Mouse (Mus musculus) right cerebral cortex, postnatal 25 days (tissue): ENCODE measurements at regions not wholly inside any gene's neighbourhood (a gene's known extent, or its start where the extent isn't known, plus 50 kb on each side); places are given as distances from the start of the nearest gene placed in this dataset.

Experiments used
- DNase-seq: peaks from one replicate; pipeline ENCODE4 v3.0.0; 2022

- DNase-seq = no peak
These were observed 114.4 kb downstream of the H2afy start for GRCm38 (mm10) chr13:56021716-56022115.

DNA sequence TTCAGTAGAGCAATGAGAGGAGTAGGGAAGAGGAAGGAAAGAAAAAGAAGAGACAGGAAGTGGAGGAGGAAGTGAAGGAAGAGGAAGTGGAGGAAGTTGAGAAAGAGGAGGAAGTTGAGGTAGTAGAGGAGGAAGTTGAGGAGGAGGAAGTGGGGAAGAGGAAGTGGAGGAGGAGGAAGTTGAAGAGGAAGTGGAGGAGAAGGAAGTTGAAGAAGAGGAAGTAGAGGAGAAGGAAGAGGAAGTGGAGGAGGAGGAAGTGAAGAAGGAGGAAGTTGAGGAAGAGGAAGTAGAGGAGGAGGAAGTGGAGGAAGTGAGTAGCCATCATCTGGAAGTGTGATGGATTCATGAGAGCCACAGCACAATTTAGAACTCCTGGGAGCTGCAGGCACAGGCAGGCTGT, 122.2 kb downstream of the H2afy start:
- no peak for DNase-seq

DNA sequence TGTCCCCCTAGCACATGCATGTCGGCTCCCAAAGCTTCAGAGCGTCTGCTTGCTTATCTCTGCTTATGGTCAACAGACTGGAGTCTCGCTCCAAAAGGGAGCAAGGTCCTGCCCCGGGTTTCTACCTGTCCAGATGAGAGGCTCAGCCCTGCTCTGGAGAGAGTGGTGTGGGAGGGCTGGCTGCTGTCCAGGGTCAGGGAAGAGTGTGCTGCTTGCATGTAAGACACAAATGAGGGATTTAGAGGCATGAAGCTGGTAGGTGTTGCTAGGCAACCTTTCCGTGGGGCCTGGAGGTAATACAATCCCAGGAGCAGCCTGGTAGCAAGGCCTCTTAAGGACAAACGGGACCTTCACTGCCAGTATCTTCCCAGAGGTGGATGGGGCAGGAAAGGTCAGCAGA, 125.7 kb downstream of the H2afy start:
- DNase-seq = no peak

DNA sequence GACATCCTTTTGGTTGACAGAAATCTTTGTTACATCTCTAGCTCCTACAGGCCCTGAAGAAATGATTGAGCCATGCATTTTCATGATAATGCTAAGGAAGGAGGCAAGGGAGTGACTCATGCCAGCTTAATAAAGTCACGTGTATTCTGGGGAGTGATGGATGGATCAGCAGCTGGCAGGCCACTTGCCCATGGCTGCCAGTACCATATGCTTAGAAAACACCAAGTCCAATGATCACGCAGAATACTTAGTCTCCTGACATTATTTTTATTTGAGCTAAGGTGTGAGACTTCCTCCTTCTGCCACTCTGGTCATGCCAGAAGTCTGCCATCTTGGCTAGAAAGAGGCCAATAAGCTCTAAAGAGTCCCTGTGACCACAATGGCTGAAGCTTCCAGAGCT, 129.3 kb downstream of the H2afy start:
- no peak for DNase-seq

- no peak for DNase-seq
These were observed 130.4 kb downstream of the H2afy start for GRCm38 (mm10) chr13:56005746-56006145.

DNA sequence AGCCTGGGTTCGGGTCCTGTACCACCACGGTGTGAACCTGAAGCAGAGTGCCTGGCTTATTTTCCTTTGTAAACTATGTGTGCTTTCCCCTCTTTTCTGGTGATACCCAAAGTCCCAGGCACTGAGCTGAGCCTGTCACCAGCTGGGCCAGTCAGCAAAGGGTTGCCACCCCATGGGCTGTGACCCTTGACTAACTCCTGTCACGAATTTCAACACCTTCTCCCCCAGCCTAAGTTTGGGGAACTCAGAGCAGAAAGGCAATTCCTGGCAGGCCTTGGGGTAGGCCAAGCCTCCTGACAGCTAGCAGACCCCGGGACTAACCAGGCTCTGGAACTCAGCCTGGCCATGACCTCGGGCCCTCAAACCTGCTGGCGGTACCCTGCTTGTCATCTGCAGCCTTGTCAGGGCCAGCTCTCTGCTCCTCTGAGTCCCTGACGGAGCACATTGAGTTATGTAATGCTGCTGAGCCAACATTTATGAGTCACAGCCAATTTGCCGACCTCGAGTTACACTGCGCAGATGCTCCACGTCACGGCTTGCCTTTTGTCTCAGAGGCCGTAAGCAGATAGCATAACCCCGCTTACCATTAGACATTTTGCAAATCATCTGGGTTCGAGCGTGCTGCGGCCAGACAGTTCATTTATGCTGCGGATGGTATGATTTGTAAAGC, 132.3 kb downstream of the H2afy start:
- DNase-seq = peak; percentile 51

DNA sequence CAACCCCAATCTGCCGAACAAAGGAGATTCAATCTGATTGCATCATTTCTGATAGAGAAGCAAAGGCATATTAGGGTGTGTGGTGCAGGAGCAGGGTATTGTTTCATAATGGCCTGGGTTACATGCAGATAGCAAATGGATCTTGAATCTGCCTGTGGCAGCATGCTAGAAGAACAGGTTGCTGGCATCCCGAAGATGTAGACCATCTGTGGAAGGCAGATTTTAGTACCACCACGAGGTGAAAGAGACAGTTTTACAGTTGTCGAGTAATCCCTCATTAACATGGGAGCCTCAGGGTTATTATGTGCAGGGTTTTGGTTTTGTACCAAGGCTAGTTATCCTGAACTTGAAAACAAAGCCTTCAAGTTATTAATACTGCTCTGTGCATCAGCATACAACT, 140.9 kb downstream of the H2afy start:
- no peak for DNase-seq

DNA sequence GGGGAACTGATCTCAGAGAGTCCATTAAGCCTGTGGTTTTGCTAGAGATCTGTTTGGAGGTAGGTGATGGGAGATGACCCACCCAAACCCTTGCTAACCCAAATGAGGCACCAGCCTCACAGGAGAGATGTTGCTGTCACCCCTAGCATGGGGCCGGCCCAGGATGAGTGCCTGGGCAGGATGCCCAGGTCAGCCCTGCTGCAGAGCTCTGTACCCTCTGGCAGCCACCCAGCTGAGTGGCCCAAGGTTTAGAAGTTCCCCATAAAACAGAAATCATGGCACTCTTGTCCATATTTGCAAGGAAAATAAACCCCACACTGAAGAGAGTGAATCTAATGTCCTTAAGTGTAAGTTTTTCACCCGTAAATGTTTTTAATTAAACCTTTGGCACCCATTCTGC, 141.7 kb downstream of the H2afy start:
- DNase-seq = no peak

GRCm38 (mm10) chr13:55992699-55993098, 143.5 kb downstream of the H2afy start:
- no peak for DNase-seq

- no peak for DNase-seq
These were observed 144.9 kb downstream of the H2afy start for GRCm38 (mm10) chr13:55991216-55991615.

- peak; percentile 30 for DNase-seq
These were observed 146.0 kb downstream of the H2afy start for GRCm38 (mm10) chr13:55990186-55990585.

- DNase-seq = peak; percentile 15
These were observed 146.8 kb downstream of the H2afy start for GRCm38 (mm10) chr13:55989401-55989800.

DNA sequence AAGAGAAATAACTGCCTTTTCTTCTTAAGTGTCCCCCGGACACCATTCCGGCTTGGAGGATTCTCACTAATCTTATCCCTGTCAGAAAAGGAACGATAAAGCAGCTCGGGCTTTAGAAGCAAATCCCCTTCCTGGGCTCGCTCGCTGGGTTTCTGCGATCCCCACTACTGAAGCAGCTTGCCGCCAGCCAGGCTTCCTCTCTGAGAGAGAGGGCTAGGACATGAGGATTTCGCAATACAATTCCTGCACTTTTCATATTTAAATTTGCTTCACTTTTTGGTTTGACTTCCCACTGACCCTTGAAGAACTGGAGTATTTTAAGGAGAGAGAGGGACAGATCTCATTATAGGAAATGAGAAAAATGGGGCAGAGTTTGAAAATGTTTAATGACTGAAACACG, 149.4 kb upstream of the Pitx1 start:
- no peak for DNase-seq

DNA sequence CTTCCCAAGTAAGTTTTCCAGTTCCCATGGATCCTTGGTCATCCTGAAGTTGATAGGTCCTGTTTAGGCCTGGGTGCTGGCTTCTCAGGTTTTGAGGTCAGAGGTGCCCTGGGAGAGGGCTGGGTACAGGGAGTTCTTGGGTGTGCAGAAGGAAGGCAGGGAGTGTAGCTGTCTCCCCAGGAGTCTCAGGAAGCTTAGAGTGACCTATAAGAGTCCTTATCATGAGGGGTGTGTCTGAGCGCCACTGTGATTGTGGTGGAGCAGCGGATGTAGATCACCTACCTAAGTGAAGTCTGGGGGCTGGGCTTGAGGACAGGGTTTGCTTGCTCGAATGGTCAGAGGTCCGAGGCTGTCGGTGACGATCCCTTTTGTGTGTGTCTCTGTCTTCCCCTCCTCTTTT, 148.8 kb upstream of the Pitx1 start:
- no peak for DNase-seq

- no peak for DNase-seq
These were observed 147.9 kb upstream of the Pitx1 start for GRCm38 (mm10) chr13:55983851-55984250.

DNA sequence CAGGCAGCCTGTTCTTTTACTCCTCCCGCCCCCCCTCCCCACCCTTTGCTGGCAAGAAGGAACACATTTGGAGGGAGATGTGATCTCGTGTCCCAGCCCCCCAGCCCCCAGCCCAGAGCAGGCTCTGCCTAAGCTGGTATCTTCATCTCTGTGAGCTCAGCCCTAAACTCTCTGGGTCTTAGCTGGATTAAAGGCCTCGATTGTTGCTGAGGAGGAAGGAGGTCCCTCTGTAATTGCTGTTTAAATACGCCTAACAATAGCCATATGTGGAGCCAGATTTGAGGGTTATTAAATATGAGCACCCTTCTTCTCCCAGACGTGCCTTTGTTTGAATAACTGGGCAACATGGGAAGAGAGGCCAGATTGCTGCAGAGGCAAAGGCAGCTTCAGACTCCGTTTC, 145.0 kb upstream of the Pitx1 start:
- no peak for DNase-seq

GRCm38 (mm10) chr13:55977902-55978301, 141.9 kb upstream of the Pitx1 start:
- no peak for DNase-seq

DNA sequence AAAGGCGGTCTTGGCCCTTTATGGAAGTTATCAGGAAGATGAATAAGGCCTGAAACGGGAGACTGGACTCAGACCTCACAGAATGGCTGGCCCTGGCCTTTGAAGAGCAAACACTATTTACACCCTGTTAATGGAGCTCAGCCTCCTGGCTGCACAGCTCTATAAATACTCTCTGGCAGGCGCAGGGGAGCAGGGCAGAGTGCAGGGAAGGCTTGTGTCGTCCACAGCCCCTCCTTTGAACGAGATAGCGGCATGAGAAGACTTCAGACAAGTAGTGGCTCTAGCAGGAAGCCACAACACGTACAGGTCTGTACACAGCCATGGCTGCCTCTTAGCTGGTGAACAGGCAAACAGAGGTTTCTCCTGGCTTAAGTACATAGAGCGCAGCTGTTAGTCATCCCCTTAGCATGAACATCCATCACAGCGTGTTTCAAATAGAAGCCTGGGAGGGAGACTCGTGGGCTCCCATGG, 141.0 kb upstream of the Pitx1 start:
- no peak for DNase-seq

- no peak for DNase-seq
These were observed 138.1 kb upstream of the Pitx1 start for GRCm38 (mm10) chr13:55974105-55974504.

DNA sequence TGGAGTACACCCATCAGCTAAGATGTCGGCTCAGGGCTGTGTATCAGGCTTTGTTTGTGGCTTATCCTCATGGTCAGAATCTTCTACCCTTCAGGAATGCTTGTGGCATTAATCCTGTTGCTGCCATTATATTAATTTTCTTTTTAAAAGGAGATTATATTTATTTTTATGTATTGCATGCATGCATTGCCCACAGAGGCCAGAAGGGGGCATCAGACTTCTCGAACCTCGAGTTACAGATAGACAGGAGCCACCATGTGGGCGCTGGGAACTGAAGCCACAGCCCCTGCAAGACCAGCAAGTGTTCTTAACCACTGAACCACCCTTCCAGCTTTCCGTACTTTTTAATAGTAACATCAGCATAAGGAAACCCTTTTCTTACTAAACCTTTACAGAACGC, 134.7 kb upstream of the Pitx1 start:
- DNase-seq = no peak

DNA sequence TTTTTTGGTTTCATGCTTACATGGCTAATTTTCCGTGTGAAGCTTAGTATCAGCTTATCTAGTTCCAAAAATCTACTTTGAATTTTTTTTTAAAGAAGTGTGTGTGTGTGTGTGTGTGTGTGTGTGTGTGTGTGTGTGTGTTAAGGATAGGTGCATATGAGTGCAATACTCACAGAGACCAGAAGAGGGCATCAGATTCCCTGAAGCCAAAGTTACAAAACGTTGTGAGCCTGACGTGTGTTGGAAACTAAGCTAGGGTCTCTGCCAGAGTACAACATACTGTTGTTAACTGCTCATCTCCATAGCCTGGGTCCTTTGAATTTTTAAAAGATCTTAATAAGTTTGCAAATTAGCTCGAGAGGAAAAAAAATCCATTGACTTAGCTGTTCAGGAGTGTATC, 133.5 kb upstream of the Pitx1 start:
- DNase-seq = no peak

DNA sequence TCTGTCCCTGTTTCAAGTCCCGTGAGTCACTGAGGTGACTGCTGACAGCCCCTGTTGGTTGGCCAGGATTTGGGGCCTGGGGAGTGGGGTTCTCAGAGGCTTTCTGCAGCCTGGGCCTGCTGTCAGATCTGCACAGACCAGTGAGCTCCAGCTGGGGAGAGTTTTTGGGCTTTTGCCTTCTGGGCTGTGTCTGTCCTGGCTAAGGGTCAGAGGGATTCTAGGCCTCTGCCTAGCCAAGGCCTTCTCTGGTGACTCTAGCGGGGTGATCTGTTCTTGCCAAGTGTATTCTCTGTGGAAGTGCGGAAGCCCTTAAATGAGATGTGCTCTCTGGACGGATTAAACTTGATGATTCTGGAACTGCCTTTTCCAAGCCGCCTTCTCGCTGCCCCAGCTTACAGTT, 131.2 kb upstream of the Pitx1 start:
- DNase-seq = no peak

DNA sequence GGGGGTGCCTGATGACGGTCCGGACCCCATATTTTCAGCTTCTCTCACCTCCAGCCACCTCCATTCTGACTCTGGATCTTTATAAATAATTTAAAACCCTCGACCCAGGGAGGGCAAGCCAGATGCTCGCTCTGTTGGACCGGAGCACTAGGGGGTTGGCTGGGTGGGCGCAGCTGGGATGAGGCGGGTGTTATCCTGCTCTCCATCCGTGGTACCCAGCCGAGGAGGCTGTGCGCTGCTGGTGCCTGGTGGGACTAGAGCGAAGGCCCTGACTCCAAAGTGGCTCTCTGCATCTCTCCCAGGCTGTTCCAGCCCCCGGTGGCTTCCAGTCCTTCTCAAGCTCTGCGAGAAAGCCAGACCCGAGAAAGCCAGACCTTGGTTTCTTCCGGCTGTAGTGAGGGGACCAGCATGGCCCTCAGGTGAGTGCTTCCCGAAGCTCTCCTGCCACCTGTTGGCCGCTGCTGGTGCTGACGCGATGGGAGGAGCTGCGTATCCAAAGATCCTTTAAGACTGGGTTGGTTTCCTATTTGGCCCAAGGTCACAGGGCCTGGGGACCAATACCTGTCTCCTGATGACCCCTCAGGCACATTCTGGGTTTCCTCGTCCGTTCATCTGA, 127.1 kb upstream of the Pitx1 start:
- DNase-seq = peak; percentile 33

DNA sequence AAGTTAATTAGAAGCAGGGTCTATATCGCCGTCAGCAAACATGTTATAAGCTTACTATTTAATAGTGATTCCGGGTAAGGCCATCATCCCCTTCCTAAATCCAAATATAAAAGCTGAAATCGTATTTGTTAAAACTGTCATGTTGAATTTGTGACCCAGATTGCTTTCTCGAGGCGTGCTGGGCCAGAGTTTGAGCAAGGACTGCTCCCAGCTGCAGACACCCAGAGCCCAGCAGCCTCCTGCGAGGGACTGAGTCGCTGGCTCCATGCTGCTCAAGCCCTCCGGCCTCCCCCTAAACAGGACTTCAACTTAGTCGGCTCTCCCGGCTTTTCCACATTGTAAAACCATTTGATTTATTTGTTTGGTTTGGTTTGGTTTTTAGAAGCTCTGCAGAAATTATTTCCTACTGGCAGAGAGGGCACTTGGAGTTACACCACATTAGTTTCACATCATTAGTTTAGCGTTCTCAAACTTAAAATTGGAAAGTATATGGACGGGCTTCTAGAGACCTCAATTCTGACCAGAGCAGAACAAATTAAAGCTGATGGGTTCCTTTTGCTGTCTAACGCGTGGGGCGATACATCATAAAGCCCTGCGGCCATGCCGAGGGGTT, 126.4 kb upstream of the Pitx1 start:
- no peak for DNase-seq

DNA sequence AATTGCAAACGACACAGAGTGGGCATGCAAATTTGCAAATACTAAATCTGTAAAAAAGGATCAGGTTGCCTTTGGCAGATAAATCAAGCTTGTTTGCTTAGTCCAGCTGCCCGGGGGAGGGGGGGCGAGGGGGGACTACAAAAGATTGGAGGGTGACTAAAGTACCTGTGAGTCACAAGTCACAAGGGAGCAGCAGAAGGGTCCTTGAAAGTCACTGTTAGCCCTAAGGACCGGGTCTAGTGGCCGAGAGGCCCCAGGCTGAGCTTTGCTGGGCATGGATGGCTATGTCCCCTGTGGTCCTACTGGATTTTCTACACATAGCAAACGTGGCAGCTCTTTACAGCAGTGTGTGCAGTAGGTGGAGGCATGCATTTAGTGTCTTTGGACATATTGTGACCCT, 118.4 kb upstream of the Pitx1 start:
- no peak for DNase-seq
